Mouse (Mus musculus) neural tube, embryonic 12.5 days (tissue): ENCODE results near the gene Arntl2. TPM values are rescaled to one million over a fixed set of nuclear protein-coding genes. Genes with fewer than 3 reads are reported as not detected.
"Not testable (repeated sequence)": the region's sequence is repeated elsewhere in the genome, so short reads cannot be mapped to it uniquely, and the experiment has no call there.

Experiments
- ATAC-seq: fragments of 200-750 bp; cut with Nextera tagmentation; 2 replicates; pipeline ENCODE4 v1.8.0; 2017; ENCODE audit warnings: low read depth, mild to moderate bottlenecking, moderate TSS enrichment, moderate library complexity; ENCODE audit not compliant: low FRiP score
- H3K27ac ChIP-seq: fragments of 300-500 bp; sonication (generic); 2 replicates; pipeline ENCODE4 v1.5.1; 2016
- H3K27me3 ChIP-seq: fragments of 300-500 bp; sonication (generic); replicated peaks from 2 replicates; pipeline ENCODE4 v1.6.1; 2016; ENCODE audit warnings: mild to moderate bottlenecking
- H3K36me3 ChIP-seq: fragments of 300-500 bp; sonication (generic); 2 replicates; pipeline ENCODE4 v1.6.1; 2016; ENCODE audit warnings: mild to moderate bottlenecking
- H3K4me1 ChIP-seq: fragments of 300-500 bp; sonication (generic); 2 replicates; pipeline ENCODE4 v1.6.1; 2016
- H3K4me2 ChIP-seq: fragments of 300-500 bp; sonication (generic); replicated peaks from 2 replicates; pipeline ENCODE4 v1.6.1; 2016; ENCODE audit warnings: mild to moderate bottlenecking
- H3K4me3 ChIP-seq: fragments of 300-500 bp; sonication (generic); 2 replicates; pipeline ENCODE4 v1.5.1; 2016
- H3K9ac ChIP-seq: fragments of 300-500 bp; sonication (generic); 2 replicates; pipeline ENCODE4 v1.6.1; 2016; ENCODE audit warnings: mild to moderate bottlenecking
- H3K9me3 ChIP-seq: fragments of 300-500 bp; sonication (generic); 2 replicates; pipeline ENCODE4 v1.6.1; 2016; ENCODE audit warnings: mild to moderate bottlenecking
- WGBS: fragments of 180-500 bp; shearing (Covaris S2); methylation state at CpG from one replicate; pipeline ENCODE4 v1.1.7; 2016; 5-methylcytosine and 5-hydroxymethylcytosine counted together
- polyA plus RNA-seq: library from polyadenylated mRNA; unstranded; fragments of >200 nt; fragmentation: Nextera tagmentation; extraction: Ambion mirVana; gene quantifications from 2 replicates; pipeline ENCODE4 v1.2.1, GENCODE M21; 2016

The Arntl2 gene
- polyA plus RNA-seq, 1 experiment from 2014 or later, result 2.5 TPM

DNA sequence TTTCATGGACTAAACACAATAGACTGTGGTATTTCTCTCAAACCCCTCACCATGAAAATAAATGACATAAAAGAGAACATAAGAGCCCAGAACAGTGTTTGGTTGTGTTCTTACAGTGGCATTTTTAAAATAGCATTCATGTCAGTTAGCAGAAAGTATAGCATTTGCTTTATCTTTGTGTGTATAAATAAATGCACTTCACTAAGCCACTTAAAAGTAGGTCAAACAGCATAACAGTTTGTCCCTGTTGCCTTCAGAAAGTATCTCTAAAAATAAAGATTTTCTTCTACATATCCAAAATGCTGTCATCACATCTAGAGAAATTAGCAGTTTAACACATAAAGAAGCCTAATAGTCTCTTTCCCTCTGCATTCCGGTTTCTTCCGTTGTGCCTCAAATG, 61.5 kb downstream of the Arntl2 start:
- no peak for ATAC-seq
- no peak overlapping the region for H3K4me3 ChIP-seq
- no peak overlapping the region for H3K27ac ChIP-seq
- WGBS, result 98% methylated on average over 2 of the region's 2 CpGs
- H3K36me3 ChIP-seq, result no peaks in the 10 kb centered on the region
- H3K27me3 ChIP-seq, result no peaks in the 10 kb centered on the region
- H3K4me2 ChIP-seq, result no peak overlapping the region
- H3K9ac ChIP-seq, result no peak overlapping the region
- H3K9me3 ChIP-seq, result no peaks in the 10 kb centered on the region
- H3K4me1 ChIP-seq, result no peaks in the 10 kb centered on the region

GRCm38 (mm10) chr6:146863154-146863553, 67.3 kb downstream of the Arntl2 start:
- Histone ChIP-seq H3K27ac (no peak overlapping the region), H3K27me3 (no peaks in the 10 kb centered on the region), H3K9me3 (no peaks in the 10 kb centered on the region), H3K4me2 (no peak overlapping the region), H3K9ac (no peak overlapping the region), H3K36me3 (no peaks in the 10 kb centered on the region), H3K4me1 (no peaks in the 10 kb centered on the region), H3K4me3 (no peak overlapping the region)
- no peak for ATAC-seq
- 91% methylated on average over 2 of the region's 2 CpGs for WGBS

DNA sequence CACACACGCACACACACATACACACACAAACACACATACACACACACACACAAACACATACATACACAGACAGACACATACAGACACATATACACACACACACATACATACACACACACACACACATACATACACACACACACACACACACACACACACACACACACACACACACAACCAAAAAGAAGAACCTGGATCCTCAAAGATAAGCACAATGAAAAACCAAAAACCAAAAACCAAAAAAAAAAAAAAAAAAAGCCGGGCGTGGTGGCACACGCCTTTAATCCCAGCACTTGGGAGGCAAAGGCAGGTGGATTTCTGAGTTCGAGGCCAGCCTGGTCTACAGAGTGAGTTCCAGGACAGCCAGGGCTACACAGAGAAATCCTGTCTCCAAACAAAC, 68.5 kb downstream of the Arntl2 start:
- ATAC-seq, H3K9ac ChIP-seq, H3K36me3 ChIP-seq, H3K4me1 ChIP-seq, H3K27me3 ChIP-seq, H3K27ac ChIP-seq, H3K4me2 ChIP-seq, H3K4me3 ChIP-seq, H3K9me3 ChIP-seq: not testable (repeated sequence)
- 89% methylated on average over 3 of the region's 5 CpGs for WGBS

DNA sequence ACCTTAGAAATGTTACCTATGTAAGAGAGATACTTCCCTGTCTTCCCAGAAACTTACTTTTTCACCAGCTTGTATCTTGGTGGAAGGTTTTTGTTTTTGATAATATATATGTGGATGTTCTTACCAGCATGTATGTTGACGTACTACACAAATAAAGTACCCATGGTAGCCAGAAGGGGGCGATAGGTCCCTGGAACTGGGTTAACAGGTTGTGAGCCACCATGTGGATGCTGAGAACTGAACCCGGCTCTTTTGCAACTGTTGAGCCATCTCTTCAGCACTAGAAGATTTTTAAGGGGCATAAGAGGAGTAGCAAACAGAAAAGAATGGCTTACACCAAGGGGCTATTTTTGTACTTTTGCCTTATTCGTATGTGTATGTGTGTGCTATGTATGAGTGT, 69.8 kb downstream of the Arntl2 start:
- Histone ChIP-seq H3K4me3 (no peak overlapping the region), H3K27me3 (no peaks in the 10 kb centered on the region), H3K9me3 (no peaks in the 10 kb centered on the region), H3K36me3 (no peaks in the 10 kb centered on the region), H3K4me1 (no peaks in the 10 kb centered on the region), H3K9ac (no peak overlapping the region), H3K4me2 (no peak overlapping the region), H3K27ac (no peak overlapping the region)
- WGBS, result 76% methylated on average over 4 of the region's 4 CpGs
- ATAC-seq, result no peak

GRCm38 (mm10) chr6:146871975-146872374, 76.1 kb downstream of the Arntl2 start:
- 95% methylated on average over 4 of the region's 4 CpGs for WGBS
- Histone ChIP-seq H3K4me1 (no peaks in the 10 kb centered on the region), H3K36me3 (no peaks in the 10 kb centered on the region), H3K4me3 (no peak overlapping the region), H3K4me2 (no peak overlapping the region), H3K27ac (no peak overlapping the region), H3K9me3 (peaks cover 3% of the 10 kb centered on the region; the same call in 1 of the 2 replicates), H3K9ac (no peak overlapping the region), H3K27me3 (no peaks in the 10 kb centered on the region)
- no peak for ATAC-seq

- no peak overlapping the region for H3K4me3 ChIP-seq
- H3K27me3 ChIP-seq, result no peaks in the 10 kb centered on the region
- no peak overlapping the region for H3K4me2 ChIP-seq
- no peaks in the 10 kb centered on the region for H3K36me3 ChIP-seq
- no peak overlapping the region for H3K27ac ChIP-seq
- no peak for ATAC-seq
- H3K9ac ChIP-seq, result no peak overlapping the region
- peaks cover 5% of the 10 kb centered on the region; the same call in 1 of the 2 replicates for H3K9me3 ChIP-seq
- WGBS, result 84% methylated on average over 6 of the region's 6 CpGs
- H3K4me1 ChIP-seq, result no peaks in the 10 kb centered on the region
Observed at GRCm38 (mm10) chr6:146874415-146874814, 78.6 kb downstream of the Arntl2 start.

DNA sequence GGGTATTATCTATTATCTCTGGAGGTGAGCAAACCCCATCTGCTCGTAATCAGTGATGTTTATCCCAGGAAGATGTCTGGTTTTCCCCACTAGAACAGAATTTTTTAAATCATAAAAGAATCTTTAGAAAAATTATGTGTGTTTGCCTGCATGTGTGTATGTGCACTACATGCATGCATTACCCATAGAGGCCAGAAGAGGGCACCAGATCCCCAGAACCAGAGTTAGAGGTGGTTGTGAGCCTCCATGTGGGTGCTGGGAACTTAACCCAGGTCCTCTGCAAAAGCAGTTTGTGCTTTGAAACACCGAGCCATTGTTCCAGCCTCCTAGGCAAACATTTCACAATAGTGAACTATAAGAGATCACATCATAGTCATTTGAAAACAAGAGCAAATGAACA, 81.0 kb downstream of the Arntl2 start:
- 95% methylated on average over 2 of the region's 2 CpGs for WGBS
- H3K9ac ChIP-seq, result no peak overlapping the region
- H3K27ac ChIP-seq, result no peak overlapping the region
- no peak overlapping the region for H3K4me3 ChIP-seq
- H3K4me1 ChIP-seq, result no peaks in the 10 kb centered on the region
- no peak for ATAC-seq
- no peaks in the 10 kb centered on the region for H3K36me3 ChIP-seq
- peaks cover 5% of the 10 kb centered on the region; the same call in 1 of the 2 replicates for H3K9me3 ChIP-seq
- H3K27me3 ChIP-seq, result no peaks in the 10 kb centered on the region
- H3K4me2 ChIP-seq, result no peak overlapping the region

GRCm38 (mm10) chr6:146877425-146878045, 81.7 kb downstream of the Arntl2 start:
- Histone ChIP-seq H3K4me3 (no peak overlapping the region), H3K36me3 (no peaks in the 10 kb centered on the region), H3K9ac (no peak overlapping the region), H3K9me3 (peaks cover 5% of the 10 kb centered on the region; the same call in 1 of the 2 replicates), H3K27ac (no peak overlapping the region), H3K27me3 (no peaks in the 10 kb centered on the region), H3K4me1 (no peaks in the 10 kb centered on the region), H3K4me2 (no peak overlapping the region)
- no peak for ATAC-seq
- 92% methylated on average over 12 of the region's 12 CpGs for WGBS

DNA sequence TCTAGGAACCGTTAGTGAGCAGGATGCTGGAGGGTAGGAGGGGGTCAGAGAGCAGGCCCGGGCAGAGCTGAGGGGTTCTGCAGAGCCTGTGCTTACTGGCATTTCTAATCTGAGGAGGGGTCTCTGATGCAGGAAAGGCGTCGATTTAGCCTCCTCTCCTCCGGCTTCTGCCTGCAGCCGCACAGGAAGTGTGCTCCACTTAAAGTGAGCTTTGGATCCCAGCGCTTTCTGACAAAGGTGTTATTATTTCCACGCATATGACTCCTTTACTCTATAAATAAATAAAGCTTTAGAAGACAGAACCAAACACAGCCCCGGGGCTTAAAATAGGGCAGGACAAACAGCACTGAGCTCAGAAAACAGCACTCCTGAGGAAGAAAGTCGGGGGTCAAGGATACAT, 83.1 kb downstream of the Arntl2 start:
- Histone ChIP-seq H3K36me3 (no peaks in the 10 kb centered on the region), H3K27ac (no peak overlapping the region), H3K9me3 (peaks cover 5% of the 10 kb centered on the region; the same call in 1 of the 2 replicates), H3K4me3 (no peak overlapping the region), H3K9ac (no peak overlapping the region), H3K4me1 (no peaks in the 10 kb centered on the region), H3K4me2 (no peak overlapping the region), H3K27me3 (no peaks in the 10 kb centered on the region)
- ATAC-seq, result no peak
- WGBS, result 32% methylated on average over 10 of the region's 10 CpGs

DNA sequence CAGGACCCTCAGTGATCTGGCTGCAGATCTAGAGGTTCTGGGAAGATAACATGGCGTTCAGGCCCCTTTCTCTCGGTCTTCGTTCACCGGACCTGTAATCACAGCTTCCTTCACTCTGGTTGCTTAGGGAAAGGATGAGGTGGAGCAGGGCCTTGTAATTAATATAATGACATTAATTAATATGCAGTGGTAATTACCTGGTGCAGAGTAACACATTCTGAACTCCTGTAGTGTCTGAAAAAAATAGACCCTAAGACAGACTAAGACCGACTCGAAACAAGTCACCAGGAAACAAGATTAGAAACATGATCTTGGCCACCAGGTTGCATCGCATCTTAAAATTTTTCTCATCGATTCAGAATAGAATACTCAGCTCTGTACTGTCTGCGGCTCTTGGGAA, 84.0 kb downstream of the Arntl2 start:
- no peak overlapping the region for H3K9ac ChIP-seq
- no peaks in the 10 kb centered on the region for H3K4me1 ChIP-seq
- H3K9me3 ChIP-seq, result peaks cover 5% of the 10 kb centered on the region; the same call in 1 of the 2 replicates
- no peak overlapping the region for H3K4me2 ChIP-seq
- no peaks in the 10 kb centered on the region for H3K27me3 ChIP-seq
- H3K27ac ChIP-seq, result no peak overlapping the region
- 91% methylated on average over 9 of the region's 9 CpGs for WGBS
- no peaks in the 10 kb centered on the region for H3K36me3 ChIP-seq
- H3K4me3 ChIP-seq, result no peak overlapping the region
- no peak for ATAC-seq

GRCm38 (mm10) chr6:146880296-146880695, 84.4 kb downstream of the Arntl2 start:
- H3K9me3 ChIP-seq, result peaks cover 5% of the 10 kb centered on the region; the same call in 1 of the 2 replicates
- ATAC-seq, result no peak
- H3K9ac ChIP-seq, result no peak overlapping the region
- no peak overlapping the region for H3K4me2 ChIP-seq
- H3K4me1 ChIP-seq, result no peaks in the 10 kb centered on the region
- H3K27me3 ChIP-seq, result no peaks in the 10 kb centered on the region
- no peak overlapping the region for H3K27ac ChIP-seq
- WGBS, result 87% methylated on average over 4 of the region's 4 CpGs
- no peaks in the 10 kb centered on the region for H3K36me3 ChIP-seq
- no peak overlapping the region for H3K4me3 ChIP-seq

GRCm38 (mm10) chr6:146881896-146882770, 86.3 kb downstream of the Arntl2 start:
- H3K9me3 ChIP-seq, result peaks cover under 1% of the 10 kb centered on the region; the same call in 1 of the 2 replicates
- H3K27ac ChIP-seq, result no peak overlapping the region
- no peaks in the 10 kb centered on the region; the same call in 1 of the 2 replicates for H3K27me3 ChIP-seq
- H3K9ac ChIP-seq, result no peak overlapping the region
- no peaks in the 10 kb centered on the region for H3K36me3 ChIP-seq
- 67% methylated on average over 13 of the region's 13 CpGs for WGBS
- no peak overlapping the region for H3K4me3 ChIP-seq
- no peak overlapping the region for H3K4me2 ChIP-seq
- no peaks in the 10 kb centered on the region for H3K4me1 ChIP-seq
- ATAC-seq, result no peak
